Comparison of ENCODE assay signal across 9 mouse cellular contexts in genomic region chr16:10355004-10355403, GRCm38 (mm10). TPM values are rescaled to one million over a fixed set of nuclear protein-coding genes. Genes with fewer than 3 reads are reported as not detected.
DNase-seq lines count a peak whose midpoint lies in the region; ATAC-seq and TF ChIP-seq lines count a peak whose summit lies in the region.
"Had no signal": no experiment of that assay in that cellular context is flagged by ENCODE, and none has a peak within 500 bp of the region (broad histone marks: within the 10 kb centered on the region; RNA-seq: fewer than 3 reads in every experiment).

No protein-coding gene starts in this region.

- TF ChIP-seq EP300 in liver, postnatal 0 days (IDR thresholded peaks at IDR 0.05; ENCODE audit: low read depth) = no peak

- no peak overlapping the region for H3K4me3 ChIP-seq in midbrain, embryonic 14.5 days (replicated peaks; ENCODE audit: low read depth, low read length)
- H3K4me3 ChIP-seq in midbrain, embryonic 13.5 days (replicated peaks) = no peak overlapping the region
- H3K4me3 ChIP-seq in liver, postnatal 0 days (ENCODE audit: low read depth, low read length) = no peak overlapping the region

- H3K9me3 ChIP-seq in midbrain, embryonic 14.5 days (ENCODE audit: control insufficient read depth, low read length) = no peaks in the 10 kb centered on the region
- H3K9me3 ChIP-seq in midbrain, embryonic 13.5 days = no peaks in the 10 kb centered on the region
- H3K9me3 ChIP-seq in liver, postnatal 0 days (ENCODE audit: low read length) = no peaks in the 10 kb centered on the region

- H3K36me3 ChIP-seq in midbrain, embryonic 14.5 days (ENCODE audit: control insufficient read depth, insufficient read depth, low read length) = no peaks in the 10 kb centered on the region
- no peaks in the 10 kb centered on the region for H3K36me3 ChIP-seq in midbrain, embryonic 13.5 days
- no peaks in the 10 kb centered on the region for H3K36me3 ChIP-seq in liver, postnatal 0 days (replicated peaks; ENCODE audit: insufficient read depth, low read length)

- TF ChIP-seq CTCF in liver, postnatal 0 days (IDR thresholded peaks at IDR 0.05; ENCODE audit: low read depth) = no peak

- peaks cover 5% of the 10 kb centered on the region; the same call in 1 of the 2 replicates for H3K4me1 ChIP-seq in midbrain, embryonic 14.5 days (ENCODE audit: control insufficient read depth, insufficient read depth, low read length)
- peaks cover 7% of the 10 kb centered on the region; the same call in 1 of the 2 replicates for H3K4me1 ChIP-seq in midbrain, embryonic 13.5 days (replicated peaks)
- peaks cover 7% of the 10 kb centered on the region; the same call in 1 of the 2 replicates for H3K4me1 ChIP-seq in liver, postnatal 0 days (ENCODE audit: insufficient read depth)

- DNase-seq in gastrocnemius, postnatal 14 days = peak; percentile 40
- no peak for DNase-seq in gastrocnemius, adult 18-20 months (ENCODE audit: low spot score)
- DNase-seq in midbrain, embryonic 14.5 days = peak; percentile 43
- peak; percentile 77 to 83 for DNase-seq in cerebellum, postnatal 10 days
- peak; percentile 55 for DNase-seq in lung, postnatal 25 days (ENCODE audit: low spot score)
- no peak for DNase-seq in liver, postnatal 0 days
- no peak for DNase-seq in embryo, embryonic 10 days (ENCODE audit: low spot score)

- H3K9ac ChIP-seq in midbrain, embryonic 14.5 days (replicated peaks; ENCODE audit: low read length) = no peak overlapping the region
- H3K9ac ChIP-seq in midbrain, embryonic 13.5 days (replicated peaks) = no peak overlapping the region
- H3K9ac ChIP-seq in liver, postnatal 0 days (replicated peaks) = no peak overlapping the region

- H3K27me3 ChIP-seq in midbrain, embryonic 14.5 days (ENCODE audit: control insufficient read depth, insufficient read depth, low read length) = no peaks in the 10 kb centered on the region
- peaks cover 3% of the 10 kb centered on the region; the same call in 1 of the 2 replicates for H3K27me3 ChIP-seq in midbrain, embryonic 13.5 days
- no peaks in the 10 kb centered on the region for H3K27me3 ChIP-seq in liver, postnatal 0 days (ENCODE audit: insufficient read depth, low read length)

- H3K4me2 ChIP-seq in midbrain, embryonic 14.5 days (ENCODE audit: low read length) = no peak overlapping the region
- H3K4me2 ChIP-seq in midbrain, embryonic 13.5 days (replicated peaks) = no peak overlapping the region
- no peak overlapping the region for H3K4me2 ChIP-seq in liver, postnatal 0 days (ENCODE audit: low read depth, low read length)

- intact Hi-C loops in gastrocnemius, postnatal 14 days (cut with DNase I; ENCODE audit: low total_unique reads) = no loop called here

- H3K27ac ChIP-seq in midbrain, embryonic 14.5 days (replicated peaks; ENCODE audit: low read depth, low read length) = no peak overlapping the region
- no peak overlapping the region for H3K27ac ChIP-seq in midbrain, embryonic 13.5 days
- no peak overlapping the region for H3K27ac ChIP-seq in liver, postnatal 0 days (ENCODE audit: low read depth)

- no peak for ATAC-seq in midbrain, embryonic 14.5 days (ENCODE audit: low FRiP score, low TSS enrichment)
- no peak for ATAC-seq in midbrain, embryonic 13.5 days
- no peak for ATAC-seq in liver, postnatal 0 days

RNA-seq across cellular contexts. Expression of gene Tekt5, which starts 40.3 kb away (rescaled TPM):
- total RNA-seq in gastrocnemius, postnatal 14 days (2021) = under 1 TPM in 1 of 2 experiments, not detected in 1; 0.18 TPM
- total RNA-seq in gastrocnemius, adult 18-20 months (2021) = not detected
- polyA plus RNA-seq in midbrain, embryonic 14.5 days (2014; fragmentation: Nextera tagmentation; extraction: Ambion mirVana) = 7.2 and 11.4 TPM in 2 replicates
- polyA plus RNA-seq in midbrain, embryonic 13.5 days (2015; fragmentation: Nextera tagmentation; extraction: Ambion mirVana) = 2.1 and 2.9 TPM in 2 replicates
- polyA plus RNA-seq in liver, postnatal 0 days (2015; fragmentation: Nextera tagmentation; extraction: Ambion mirVana) = 0.07 TPM in 1 of 2 replicates, not detected in the other
- total RNA-seq: common myeloid progenitor, adult 5-6 weeks had no signal

RNA-seq across cellular contexts. Expression of gene Emp2, which starts 41.2 kb away (rescaled TPM):
- total RNA-seq in gastrocnemius, postnatal 14 days (2021) = 10 to 100 TPM in 1 of 2 experiments, 1 to 10 TPM in 1; 6.4 to 10.1 TPM
- 1 to 10 TPM; 4.0 to 5.6 TPM for total RNA-seq in gastrocnemius, adult 18-20 months (2021)
- polyA plus RNA-seq in midbrain, embryonic 14.5 days (2014; fragmentation: Nextera tagmentation; extraction: Ambion mirVana) = 7.1 and 7.4 TPM in 2 replicates
- polyA plus RNA-seq in midbrain, embryonic 13.5 days (2015; fragmentation: Nextera tagmentation; extraction: Ambion mirVana) = 2.9 and 3.1 TPM in 2 replicates
- 1.2 and 1.5 TPM in 2 replicates for polyA plus RNA-seq in liver, postnatal 0 days (2015; fragmentation: Nextera tagmentation; extraction: Ambion mirVana)
- total RNA-seq: common myeloid progenitor, adult 5-6 weeks had no signal

RNA-seq across cellular contexts. Expression of gene Nubp1, which starts 56.7 kb away (rescaled TPM):
- total RNA-seq in gastrocnemius, postnatal 14 days (2021) = 1 to 10 TPM; 6.5 to 6.9 TPM
- 1 to 10 TPM; 5.6 to 5.7 TPM for total RNA-seq in gastrocnemius, adult 18-20 months (2021)
- 47.3 and 49.0 TPM in 2 replicates for polyA plus RNA-seq in midbrain, embryonic 14.5 days (2014; fragmentation: Nextera tagmentation; extraction: Ambion mirVana)
- 52.2 and 53.3 TPM in 2 replicates for polyA plus RNA-seq in midbrain, embryonic 13.5 days (2015; fragmentation: Nextera tagmentation; extraction: Ambion mirVana)
- 24.3 and 25.8 TPM in 2 replicates for polyA plus RNA-seq in liver, postnatal 0 days (2015; fragmentation: Nextera tagmentation; extraction: Ambion mirVana)

Comparison
In these comparisons a context has a peak if more than half of its experiments do, and no peak if none do; other contexts are left out.
1. DNase-seq: peak in gastrocnemius, postnatal 14 days (single experiment), midbrain, embryonic 14.5 days (single experiment), cerebellum, postnatal 10 days (2 of 2) and lung, postnatal 25 days (single experiment); none in gastrocnemius, adult 18-20 months (single experiment), liver, postnatal 0 days (single experiment) and embryo, embryonic 10 days (single experiment).